Mouse (Mus musculus) liver, postnatal 0 days (tissue): ENCODE data around the gene Ror1.

Experiments
- CTCF ChIP-seq: sonication (generic); IDR thresholded peaks from 2 replicates; pipeline ENCODE4 v1.5.1; 2016; ENCODE audit warnings: antibody characterized with exemption, low read depth
- EP300 ChIP-seq: IDR thresholded peaks from 2 replicates; pipeline ENCODE4 v1.6.1; 2016; ENCODE audit warnings: antibody characterized with exemption, low read depth, mild to moderate bottlenecking

DNA sequence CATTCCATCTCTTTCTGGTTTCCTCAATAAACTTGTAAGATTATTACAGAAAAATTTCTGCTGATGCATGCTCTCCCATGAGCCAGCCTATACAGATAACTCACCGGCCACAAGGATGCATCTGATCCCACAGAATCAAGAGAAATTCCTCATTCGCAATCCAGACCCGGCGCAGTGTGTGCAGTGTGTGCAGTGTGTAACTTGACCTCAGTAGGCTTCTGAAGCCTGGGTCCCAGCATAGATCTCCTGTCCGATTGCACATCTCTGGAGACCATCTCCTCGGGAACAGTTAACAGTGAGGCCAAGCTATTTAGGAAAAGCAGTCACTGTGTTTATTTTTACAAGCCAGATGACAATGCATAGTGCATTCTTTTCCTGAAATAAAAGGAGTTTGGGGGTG, 280.6 kb downstream of the Ror1 start:
- TF ChIP-seq EP300 (no peak), CTCF (no peak)
